Mouse (Mus musculus) ES-Bruce4 (cell line): ENCODE data around the gene Epha3. TPM values are rescaled to one million over a fixed set of nuclear protein-coding genes. Genes with fewer than 3 reads are reported as not detected.

Experiments
- H3K27ac ChIP-seq: 2 replicates; pipeline ENCODE4 v1.5.1; 2012; ENCODE audit warnings: low read length, inconsistent platforms; ENCODE audit not compliant: insufficient read depth
- H3K27me3 ChIP-seq: 2 replicates; pipeline ENCODE4 v1.6.1; 2012; ENCODE audit warnings: mild to moderate bottlenecking, low read length, inconsistent platforms; ENCODE audit not compliant: control insufficient read depth, poor library complexity, insufficient read depth, severe bottlenecking
- H3K36me3 ChIP-seq: 2 replicates; pipeline ENCODE4 v1.6.1; 2012; ENCODE audit warnings: inconsistent platforms, mild to moderate bottlenecking, low read length, moderate library complexity; ENCODE audit not compliant: control insufficient read depth, poor library complexity, insufficient read depth, severe bottlenecking
- H3K4me1 ChIP-seq: one replicate; pipeline ENCODE4 v1.8.1; 2011; ENCODE audit warnings: low read length; ENCODE audit not compliant: control insufficient read depth, insufficient read depth
- H3K4me3 ChIP-seq: 2 replicates; pipeline ENCODE4 v1.5.1; 2011; ENCODE audit warnings: low read depth, mild to moderate bottlenecking, low read length
- H3K9ac ChIP-seq: 2 replicates; pipeline ENCODE4 v1.6.1; 2012; ENCODE audit warnings: low read depth, mild to moderate bottlenecking, inconsistent platforms; ENCODE audit not compliant: poor library complexity, severe bottlenecking
- H3K9me3 ChIP-seq: replicated peaks from 2 replicates; pipeline ENCODE4 v1.6.1; 2012; ENCODE audit warnings: mild to moderate bottlenecking, low read length, inconsistent platforms; ENCODE audit not compliant: control insufficient read depth, poor library complexity, insufficient read depth, severe bottlenecking
- CTCF ChIP-seq: IDR thresholded peaks from one replicate; pipeline ENCODE4 v1.8.1; 2011; ENCODE audit warnings: low read depth, low read length
- EP300 ChIP-seq: IDR thresholded peaks from 2 replicates; pipeline ENCODE4 v1.6.1; 2011; ENCODE audit warnings: low read depth, low read length; ENCODE audit not compliant: insufficient read depth
- POLR2A ChIP-seq: IDR thresholded peaks from one replicate; pipeline ENCODE4 v1.8.1; 2011; ENCODE audit warnings: low read length; ENCODE audit not compliant: insufficient read depth
- polyA plus RNA-seq: library from polyadenylated mRNA; stranded (reverse); fragments of >200 nt; gene quantifications from 2 replicates; pipeline ENCODE4 v1.2.4, GENCODE M21; 2011; ENCODE audit warnings: low read depth; ENCODE audit not compliant: missing spikeins, insufficient read depth, insufficient read length

Gene Epha3
- polyA plus RNA-seq, 1 experiment, result 0.40 TPM

DNA sequence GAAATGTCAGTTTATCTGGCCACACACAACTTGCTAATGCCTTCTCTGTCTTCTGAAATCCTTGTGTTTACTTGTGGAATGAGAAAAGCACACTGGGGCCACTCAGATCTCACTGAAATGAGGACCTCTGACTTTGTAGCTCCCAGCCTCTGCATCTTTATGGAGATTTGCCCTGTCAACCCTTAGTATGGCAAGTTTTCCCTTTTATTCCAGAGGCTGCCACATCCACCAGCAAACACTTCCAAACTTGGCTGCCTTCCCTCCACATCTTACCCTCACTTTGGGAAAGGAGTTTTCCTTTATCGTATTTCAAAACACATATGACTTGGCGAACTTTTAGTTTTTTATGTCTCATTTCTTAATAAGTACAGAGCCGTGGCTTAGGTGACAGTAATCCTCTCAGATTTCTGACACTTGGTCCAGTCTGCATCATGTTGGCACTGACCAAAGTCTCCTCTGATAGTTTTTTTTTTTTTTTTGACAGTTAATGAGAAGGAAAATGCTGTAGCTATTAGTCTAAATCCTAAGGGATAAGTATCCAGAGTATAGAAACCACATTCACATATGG, 198.0 kb downstream of the Epha3 start:
- H3K27me3 ChIP-seq, result no peaks in the 10 kb centered on the region
- H3K9me3 ChIP-seq, result no peaks in the 10 kb centered on the region
- no peaks in the 10 kb centered on the region for H3K36me3 ChIP-seq
- H3K4me3 ChIP-seq, result no peak overlapping the region
- TF ChIP-seq POLR2A (no peak), CTCF (no peak), EP300 (no peak)
- no peak overlapping the region for H3K27ac ChIP-seq
- no peak overlapping the region for H3K9ac ChIP-seq
- no peaks in the 10 kb centered on the region for H3K4me1 ChIP-seq

DNA sequence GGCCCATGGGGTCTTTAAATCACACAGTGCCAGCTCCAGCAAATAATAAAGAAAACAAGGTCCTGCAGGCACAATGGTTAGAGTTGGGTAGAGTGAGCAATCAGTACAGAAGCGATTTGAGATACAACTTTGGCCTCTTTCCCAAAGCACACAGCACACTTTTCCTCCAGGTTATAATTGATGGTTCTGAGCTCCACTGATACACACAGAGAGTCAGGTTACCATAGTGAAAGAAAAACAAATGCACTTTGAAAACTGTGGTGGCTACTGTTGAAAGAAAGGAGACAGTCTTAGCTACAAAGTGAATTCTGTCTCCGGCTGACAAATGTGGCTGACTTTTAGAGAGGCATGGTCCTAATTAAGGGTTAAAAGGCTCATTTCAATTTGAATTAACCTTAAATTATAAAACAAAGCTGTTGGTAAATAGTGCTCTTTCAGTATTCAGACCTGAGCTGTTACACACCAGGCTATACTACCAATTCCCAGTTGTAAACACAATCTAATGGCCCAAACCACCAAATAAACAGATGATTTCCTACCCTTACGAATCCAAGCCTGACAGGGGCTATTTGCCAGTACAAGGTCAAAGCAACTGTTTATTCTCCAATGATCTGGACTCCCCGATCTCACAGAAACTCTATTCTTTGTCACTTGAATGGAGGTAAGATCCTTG, 205.5 kb downstream of the Epha3 start:
- no peak overlapping the region for H3K4me3 ChIP-seq
- H3K36me3 ChIP-seq, result no peaks in the 10 kb centered on the region
- H3K27me3 ChIP-seq, result no peaks in the 10 kb centered on the region
- TF ChIP-seq EP300, result no peak
- TF ChIP-seq CTCF, result no peak
- TF ChIP-seq POLR2A, result no peak
- no peaks in the 10 kb centered on the region for H3K4me1 ChIP-seq
- H3K27ac ChIP-seq, result no peak overlapping the region
- no peak overlapping the region for H3K9ac ChIP-seq
- H3K9me3 ChIP-seq, result no peaks in the 10 kb centered on the region

DNA sequence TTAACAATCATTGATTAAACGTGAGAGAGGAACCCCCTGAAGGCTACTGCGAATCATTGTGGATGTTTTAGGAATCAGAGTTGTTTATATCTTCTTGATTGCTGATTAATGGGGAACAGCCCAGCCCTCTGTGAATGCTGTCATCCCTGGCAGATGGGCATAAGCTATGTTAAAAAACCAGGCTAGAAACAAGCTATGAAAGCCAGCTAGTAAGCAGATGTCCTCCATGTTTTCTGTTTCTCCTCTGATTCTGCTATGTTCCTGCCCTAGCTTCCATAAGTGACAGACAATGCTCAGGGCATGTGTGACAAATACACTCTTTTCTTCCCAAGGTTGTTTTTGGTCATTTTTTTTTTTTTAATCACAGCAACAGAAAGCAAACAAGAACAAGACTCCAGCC, 206.2 kb downstream of the Epha3 start:
- H3K27me3 ChIP-seq, result no peaks in the 10 kb centered on the region
- no peak overlapping the region for H3K4me3 ChIP-seq
- no peak overlapping the region for H3K9ac ChIP-seq
- H3K36me3 ChIP-seq, result no peaks in the 10 kb centered on the region
- no peaks in the 10 kb centered on the region for H3K9me3 ChIP-seq
- H3K27ac ChIP-seq, result no peak overlapping the region
- no peaks in the 10 kb centered on the region for H3K4me1 ChIP-seq
- no peak for TF ChIP-seq POLR2A
- TF ChIP-seq EP300, result no peak
- TF ChIP-seq CTCF, result no peak

DNA sequence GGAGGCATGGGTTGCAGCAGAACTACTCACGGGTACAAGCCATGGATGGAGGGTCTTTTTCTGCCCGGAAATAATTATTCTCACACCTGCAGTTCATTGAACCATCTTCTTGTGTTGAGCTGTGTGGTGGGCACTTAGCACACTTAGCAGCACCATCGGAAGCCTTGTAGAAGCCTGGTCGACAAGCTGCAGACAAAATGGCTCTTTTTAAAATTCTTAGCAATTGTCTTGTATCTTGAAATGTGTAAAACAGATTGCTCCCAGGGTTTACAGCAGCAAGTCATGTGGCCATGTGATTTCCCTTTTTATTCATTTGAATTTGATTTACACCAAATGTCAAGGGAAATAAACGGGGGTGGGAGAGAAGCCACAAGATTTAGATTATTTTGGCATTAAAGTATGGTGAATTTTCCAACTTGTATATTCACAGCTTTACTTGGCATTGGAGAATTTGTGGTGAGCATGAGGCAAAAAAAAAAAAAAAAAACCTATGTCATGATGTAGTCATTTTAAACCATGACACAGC, 210.5 kb downstream of the Epha3 start:
- H3K27ac ChIP-seq, result no peak overlapping the region
- TF ChIP-seq CTCF (no peak), POLR2A (no peak), EP300 (no peak)
- H3K9ac ChIP-seq, result no peak overlapping the region
- H3K27me3 ChIP-seq, result no peaks in the 10 kb centered on the region
- H3K4me3 ChIP-seq, result no peak overlapping the region
- no peaks in the 10 kb centered on the region for H3K9me3 ChIP-seq
- H3K4me1 ChIP-seq, result no peaks in the 10 kb centered on the region
- H3K36me3 ChIP-seq, result no peaks in the 10 kb centered on the region

DNA sequence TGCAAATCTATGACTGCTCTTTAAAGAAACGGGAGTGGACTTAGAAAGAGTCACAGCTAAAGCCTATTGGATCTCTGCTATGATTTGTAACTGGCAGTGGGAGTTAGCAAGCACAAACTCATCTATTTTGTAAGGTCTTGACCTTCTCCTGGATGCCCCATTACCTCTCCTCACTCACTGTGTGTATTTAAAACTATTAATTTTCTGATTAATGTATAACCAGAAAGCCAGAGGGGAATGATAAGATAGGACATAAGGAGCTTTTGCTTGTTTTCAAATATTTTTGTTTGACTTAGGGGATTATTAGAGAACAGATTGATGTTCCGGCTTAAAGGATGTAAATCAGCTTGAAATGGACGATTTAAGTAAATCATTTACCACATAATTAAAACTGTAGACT, 213.2 kb downstream of the Epha3 start:
- no peak overlapping the region for H3K27ac ChIP-seq
- H3K36me3 ChIP-seq, result no peaks in the 10 kb centered on the region
- no peak overlapping the region for H3K4me3 ChIP-seq
- H3K9me3 ChIP-seq, result no peaks in the 10 kb centered on the region
- H3K9ac ChIP-seq, result no peak overlapping the region
- no peaks in the 10 kb centered on the region for H3K4me1 ChIP-seq
- no peak for TF ChIP-seq POLR2A
- no peak for TF ChIP-seq CTCF
- no peak for TF ChIP-seq EP300
- H3K27me3 ChIP-seq, result no peaks in the 10 kb centered on the region

DNA sequence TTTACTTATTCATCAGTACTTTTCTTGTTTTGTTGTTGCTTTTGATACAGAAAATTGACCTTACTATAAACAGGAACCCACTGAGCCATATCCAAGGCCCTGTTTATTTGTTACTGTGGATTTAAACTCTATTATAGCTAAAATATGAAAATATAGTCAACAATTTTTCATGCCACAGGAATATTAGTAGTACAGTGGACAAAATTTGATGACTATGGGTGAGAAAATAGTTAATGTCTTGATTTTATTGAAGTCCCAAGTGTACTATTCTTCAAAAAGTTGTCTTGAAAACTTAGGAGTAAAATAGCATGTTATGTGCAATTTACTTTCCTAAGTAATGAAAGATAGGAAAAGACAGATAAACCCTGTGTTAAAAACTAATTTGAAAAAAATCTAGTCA, 217.4 kb downstream of the Epha3 start:
- TF ChIP-seq POLR2A (no peak), EP300 (no peak), CTCF (no peak)
- H3K9ac ChIP-seq, result no peak overlapping the region
- H3K4me1 ChIP-seq, result no peaks in the 10 kb centered on the region

More for the DNA sequence above, 217.4 kb downstream of the Epha3 start:
- no peaks in the 10 kb centered on the region for H3K9me3 ChIP-seq
- H3K36me3 ChIP-seq, result no peaks in the 10 kb centered on the region
- H3K4me3 ChIP-seq, result no peak overlapping the region
- no peak overlapping the region for H3K27ac ChIP-seq
- H3K27me3 ChIP-seq, result no peaks in the 10 kb centered on the region
